Mouse (Mus musculus): Measurements from ENCODE around the gene Phactr3. TPM values are rescaled to one million over a fixed set of nuclear protein-coding genes. Genes with fewer than 3 reads are reported as not detected.
A peak's percentile ranks its signal among the peaks of the same experiment; 100 is the strongest.

The Phactr3 gene
- total and polyA plus RNA-seq, 3 experiments: not detected

DNA sequence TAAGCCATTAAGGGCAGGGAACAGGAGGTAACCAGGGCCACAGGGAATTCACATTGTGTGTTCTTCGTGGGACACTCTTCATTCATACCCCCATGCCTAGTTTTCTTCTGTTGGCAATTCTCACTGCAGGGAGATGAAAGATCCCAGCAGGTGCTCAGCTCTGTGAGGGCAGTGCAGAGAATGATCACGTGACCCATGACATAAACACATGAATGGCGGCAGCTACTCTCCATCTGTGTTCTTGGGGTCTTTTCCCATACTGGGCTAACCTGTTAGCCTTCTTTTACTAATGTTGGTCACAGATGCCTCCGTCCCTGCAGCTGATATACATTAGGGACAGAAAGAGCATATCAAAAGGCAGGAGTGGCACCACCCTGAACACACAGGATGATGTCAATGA, 16.9 kb downstream of the Phactr3 start:
- no peaks in the 10 kb centered on the region for H3K36me3 ChIP-seq (ENCODE audit: control insufficient read depth in 1 of 2, insufficient read depth in 2 of 2, low read length in 2 of 2)
- no peak overlapping the region for H3K9ac ChIP-seq (ENCODE audit: control insufficient read depth, low read depth, low read length, poor library complexity, severe bottlenecking)
- no peak for DNase-seq (ENCODE audit: low read depth, low spot score)
- no peak overlapping the region for H3K4me3 ChIP-seq (ENCODE audit: control insufficient read depth in 1 of 2, insufficient read depth in 1 of 2, low read depth in 2 of 2, low read length in 2 of 2)
- H3K9me3 ChIP-seq (replicated peaks; ENCODE audit: insufficient read depth, low read length): no peaks in the 10 kb centered on the region
- H3K27me3 ChIP-seq (ENCODE audit: control insufficient read depth in 1 of 2, insufficient read depth in 2 of 2, low read length in 2 of 2): no peaks in the 10 kb centered on the region
- no peaks in the 10 kb centered on the region for H3K79me2 ChIP-seq (ENCODE audit: control insufficient read depth, insufficient read depth, low read length, poor library complexity)
- H3K4me1 ChIP-seq (ENCODE audit: control insufficient read depth in 1 of 2, insufficient read depth in 2 of 2, low read length in 2 of 2): no peaks in the 10 kb centered on the region
- TF ChIP-seq USF1 (IDR thresholded peaks at IDR 0.05; ENCODE audit: low read depth, low read length) (peak; percentile 37; the same call in 1 of the 2 replicates), GABPA (IDR thresholded peaks at IDR 0.05; ENCODE audit: low read depth, low read length) (no peak)
- H3K27ac ChIP-seq (ENCODE audit: control insufficient read depth, low read depth, low read length): no peak overlapping the region

GRCm38 (mm10) chr2:178137518-178137917, 18.7 kb downstream of the Phactr3 start:
- H3K4me1 ChIP-seq (ENCODE audit: control insufficient read depth in 1 of 2, insufficient read depth in 2 of 2, low read length in 2 of 2): no peaks in the 10 kb centered on the region
- no peak overlapping the region for H3K4me3 ChIP-seq (ENCODE audit: control insufficient read depth in 1 of 2, insufficient read depth in 1 of 2, low read depth in 2 of 2, low read length in 2 of 2)
- H3K79me2 ChIP-seq (ENCODE audit: control insufficient read depth, insufficient read depth, low read length, poor library complexity): no peaks in the 10 kb centered on the region
- H3K27me3 ChIP-seq (ENCODE audit: control insufficient read depth in 1 of 2, insufficient read depth in 2 of 2, low read length in 2 of 2): no peaks in the 10 kb centered on the region
- no peaks in the 10 kb centered on the region for H3K9me3 ChIP-seq (replicated peaks; ENCODE audit: insufficient read depth, low read length)
- no peaks in the 10 kb centered on the region for H3K36me3 ChIP-seq (ENCODE audit: control insufficient read depth in 1 of 2, insufficient read depth in 2 of 2, low read length in 2 of 2)
- no peak overlapping the region for H3K27ac ChIP-seq (ENCODE audit: control insufficient read depth, low read depth, low read length)
- H3K9ac ChIP-seq (ENCODE audit: control insufficient read depth, low read depth, low read length, poor library complexity, severe bottlenecking): no peak overlapping the region
- DNase-seq (ENCODE audit: low read depth, low spot score): peak; percentile 38
- TF ChIP-seq POLR2AphosphoS5 (IDR thresholded peaks at IDR 0.05; ENCODE audit: borderline replicate concordance, low read depth, low read length): no peak
- peak; percentile 37 for TF ChIP-seq ZC3H11A (IDR thresholded peaks at IDR 0.05; ENCODE audit: low read depth, low read length)
- peak; percentile 69 to 86 (median 78) for TF ChIP-seq CTCF (IDR thresholded peaks at IDR 0.05 in 2 of 3, conservative IDR thresholded peaks at IDR 0.05 in 1 of 3; ENCODE audit: control insufficient read depth in 1 of 3, insufficient read depth in 1 of 3, low read depth in 2 of 3, low read length in 3 of 3, poor library complexity in 1 of 3, severe bottlenecking in 1 of 3)
- no peak for TF ChIP-seq MYC (IDR thresholded peaks at IDR 0.05; ENCODE audit: low read depth, low read length)
- TF ChIP-seq RAD21 (IDR thresholded peaks at IDR 0.05; ENCODE audit: low read depth, low read length): peak; percentile 60
- TF ChIP-seq SMC3 (IDR thresholded peaks at IDR 0.05; ENCODE audit: low read depth, low read length): peak; percentile 67

DNA sequence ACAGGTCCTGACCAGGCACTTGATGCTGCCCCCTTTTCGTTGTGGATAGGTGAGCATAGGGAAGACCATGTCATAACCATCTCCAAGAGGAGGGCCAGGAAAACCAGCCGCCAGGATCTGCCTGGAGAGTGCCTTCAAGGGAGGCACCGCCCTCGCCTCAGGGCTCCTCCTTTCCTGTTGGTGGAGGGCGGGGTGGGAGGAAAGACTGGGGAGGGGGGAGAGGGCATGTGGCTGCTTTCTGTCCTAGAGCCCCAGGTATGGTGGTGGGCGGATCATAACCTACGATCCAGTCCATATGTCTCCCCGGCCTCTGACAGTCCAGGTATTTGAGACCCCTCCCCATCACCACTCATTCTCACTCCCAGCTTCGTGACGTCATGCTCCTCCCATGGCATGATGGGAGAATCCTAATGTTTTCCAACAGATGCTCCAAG, 22.7 kb downstream of the Phactr3 start:
- no peak overlapping the region for H3K9ac ChIP-seq (ENCODE audit: control insufficient read depth, low read depth, low read length, poor library complexity, severe bottlenecking)

More for the DNA sequence above, 22.7 kb downstream of the Phactr3 start:
- no peaks in the 10 kb centered on the region for H3K9me3 ChIP-seq (replicated peaks; ENCODE audit: insufficient read depth, low read length)
- H3K79me2 ChIP-seq (ENCODE audit: control insufficient read depth, insufficient read depth, low read length, poor library complexity): no peaks in the 10 kb centered on the region
- no peaks in the 10 kb centered on the region for H3K27me3 ChIP-seq (ENCODE audit: control insufficient read depth in 1 of 2, insufficient read depth in 2 of 2, low read length in 2 of 2)
- no peaks in the 10 kb centered on the region for H3K36me3 ChIP-seq (ENCODE audit: control insufficient read depth in 1 of 2, insufficient read depth in 2 of 2, low read length in 2 of 2)
- H3K4me1 ChIP-seq (ENCODE audit: control insufficient read depth in 1 of 2, insufficient read depth in 2 of 2, low read length in 2 of 2): no peaks in the 10 kb centered on the region
- H3K27ac ChIP-seq (ENCODE audit: control insufficient read depth, low read depth, low read length): no peak overlapping the region
- no peak for TF ChIP-seq CHD1 (IDR thresholded peaks at IDR 0.05; ENCODE audit: low read depth, low read length)
- TF ChIP-seq BHLHE40 (IDR thresholded peaks at IDR 0.05; ENCODE audit: borderline replicate concordance, low read depth, low read length): no peak
- no peak for TF ChIP-seq ZMIZ1 (IDR thresholded peaks at IDR 0.05; ENCODE audit: low read depth, low read length)
- TF ChIP-seq E2F4 (IDR thresholded peaks at IDR 0.05; ENCODE audit: borderline replicate concordance, low read depth, low read length): no peak
- no peak for TF ChIP-seq ZKSCAN1 (IDR thresholded peaks at IDR 0.05; ENCODE audit: low read depth, low read length)
- TF ChIP-seq POLR2A (IDR thresholded peaks at IDR 0.05; ENCODE audit: control insufficient read depth in 1 of 2, insufficient read depth in 1 of 2, low read depth in 1 of 2, low read length in 2 of 2, poor library complexity in 1 of 2): no peak
- no peak for TF ChIP-seq SIN3A (IDR thresholded peaks at IDR 0.05; ENCODE audit: low read length)
- no peak for TF ChIP-seq GATA1 (IDR thresholded peaks at IDR 0.05; ENCODE audit: low read depth, low read length)
- no peak for TF ChIP-seq NRF1 (IDR thresholded peaks at IDR 0.05; ENCODE audit: insufficient read depth, low read depth, low read length, poor library complexity, severe bottlenecking)
- no peak for TF ChIP-seq EP300 (IDR thresholded peaks at IDR 0.05; ENCODE audit: low read depth in 1 of 2, low read length in 2 of 2)
- no peak for TF ChIP-seq USF1 (IDR thresholded peaks at IDR 0.05; ENCODE audit: low read depth, low read length)
- no peak for TF ChIP-seq POLR2AphosphoS2 (IDR thresholded peaks at IDR 0.05; ENCODE audit: low read length)
- no peak for TF ChIP-seq ZC3H11A (IDR thresholded peaks at IDR 0.05; ENCODE audit: low read depth, low read length)
- no peak for TF ChIP-seq MYC (IDR thresholded peaks at IDR 0.05; ENCODE audit: low read depth, low read length)
- no peak for TF ChIP-seq TAL1 (IDR thresholded peaks at IDR 0.05; ENCODE audit: low read length)
- DNase-seq (ENCODE audit: low read depth, low spot score): no peak
- H3K4me3 ChIP-seq (ENCODE audit: control insufficient read depth in 1 of 2, insufficient read depth in 1 of 2, low read depth in 2 of 2, low read length in 2 of 2): no peak overlapping the region

All from MEL (cell line).